Mouse (Mus musculus) MEL (cell line): ENCODE results near the gene Mafk. TPM values are rescaled to one million over a fixed set of nuclear protein-coding genes. Genes with fewer than 3 reads are reported as not detected.

Experiments
- DNase-seq: peaks from one replicate; pipeline ENCODE4 v3.0.0; 2011; ENCODE audit warnings: low read depth, low spot score
- H3K27ac ChIP-seq: 2 replicates; pipeline ENCODE4 v1.5.1; 2012; ENCODE audit warnings: low read depth, mild to moderate bottlenecking, control low read depth, low read length, moderate library complexity; ENCODE audit not compliant: control insufficient read depth
- H3K27me3 ChIP-seq, 2 experiments: fragments of 150-350 bp in 1 of 2; sonication (generic) in 1 of 2; 2 replicates each; pipeline ENCODE4 v1.6.1; 2012; ENCODE audit warnings: low read length in 2 of 2, mild to moderate bottlenecking in 2 of 2, improper control_type of control experiment in 1 of 2, moderate library complexity in 1 of 2; ENCODE audit not compliant: insufficient read depth in 2 of 2, control insufficient read depth in 1 of 2
- H3K36me3 ChIP-seq, 2 experiments: 2 replicates each; pipeline ENCODE4 v1.6.1; 2012 to 2014; ENCODE audit warnings: low read length in 2 of 2, improper control_type of control experiment in 1 of 2, inconsistent platforms in 1 of 2, mild to moderate bottlenecking in 1 of 2; ENCODE audit not compliant: insufficient read depth in 2 of 2, control insufficient read depth in 1 of 2
- H3K4me1 ChIP-seq, 2 experiments: fragments of 150-350 bp in 1 of 2; sonication (generic) in 1 of 2; 2 replicates each; pipeline ENCODE4 v1.6.1; 2012; ENCODE audit warnings: low read length in 2 of 2, improper control_type of control experiment in 1 of 2, mild to moderate bottlenecking in 1 of 2; ENCODE audit not compliant: insufficient read depth in 2 of 2, control insufficient read depth in 1 of 2
- H3K4me3 ChIP-seq, 2 experiments: fragments of 150-350 bp in 1 of 2; sonication (generic) in 1 of 2; 2 replicates each; pipeline ENCODE4 v1.5.1; 2012; ENCODE audit warnings: low read depth in 2 of 2, low read length in 2 of 2, mild to moderate bottlenecking in 2 of 2, moderate library complexity in 2 of 2, control low read depth in 1 of 2, improper control_type of control experiment in 1 of 2; ENCODE audit not compliant: control insufficient read depth in 1 of 2, insufficient read depth in 1 of 2
- H3K79me2 ChIP-seq: 2 replicates; pipeline ENCODE4 v1.6.1; 2012; ENCODE audit warnings: mild to moderate bottlenecking, low read length, moderate library complexity; ENCODE audit not compliant: control insufficient read depth, poor library complexity, insufficient read depth
- H3K9ac ChIP-seq: 2 replicates; pipeline ENCODE4 v1.6.1; 2012; ENCODE audit warnings: low read depth, mild to moderate bottlenecking, control low read depth, low read length, moderate library complexity; ENCODE audit not compliant: control insufficient read depth, poor library complexity, severe bottlenecking
- H3K9me3 ChIP-seq: fragments of 150-350 bp; sonication (generic); replicated peaks from 2 replicates; pipeline ENCODE4 v1.6.1; 2012; ENCODE audit warnings: mild to moderate bottlenecking, low read length, improper control_type of control experiment, moderate library complexity; ENCODE audit not compliant: insufficient read depth
- BHLHE40 ChIP-seq: IDR thresholded peaks from 2 replicates; pipeline ENCODE4 v1.6.1; 2012; ENCODE audit warnings: low read depth, mild to moderate bottlenecking, inconsistent platforms, low read length, improper control_type of control experiment, borderline replicate concordance
- CHD2 ChIP-seq: IDR thresholded peaks from 2 replicates; pipeline ENCODE4 v1.6.1; 2011; ENCODE audit warnings: low read length, improper control_type of control experiment
- CTCF ChIP-seq, 3 experiments: IDR thresholded peaks in 2 of 3; conservative IDR thresholded peaks in 1 of 3; 2 replicates each; pipeline ENCODE4 v1.5.1; 2011 to 2012; ENCODE audit warnings: low read length in 3 of 3, low read depth in 2 of 3, mild to moderate bottlenecking in 2 of 3, improper control_type of control experiment in 1 of 3, inconsistent platforms in 1 of 3, mixed read lengths in 1 of 3, moderate library complexity in 1 of 3; ENCODE audit not compliant: control insufficient read depth in 1 of 3, insufficient read depth in 1 of 3, poor library complexity in 1 of 3, severe bottlenecking in 1 of 3
- E2F4 ChIP-seq: IDR thresholded peaks from 2 replicates; pipeline ENCODE4 v1.6.1; 2011; ENCODE audit warnings: low read depth, low read length, improper control_type of control experiment, borderline replicate concordance
- ELF1 ChIP-seq: IDR thresholded peaks from 2 replicates; pipeline ENCODE4 v1.6.1; 2014; ENCODE audit warnings: low read depth, mild to moderate bottlenecking, inconsistent platforms, low read length, improper control_type of control experiment, moderate library complexity
- EP300 ChIP-seq, 2 experiments: IDR thresholded peaks; 2 replicates each; pipeline ENCODE4 v1.6.1; 2011; ENCODE audit warnings: improper control_type of control experiment in 2 of 2, low read length in 2 of 2, low read depth in 1 of 2, mild to moderate bottlenecking in 1 of 2
- ETS1 ChIP-seq: IDR thresholded peaks from 2 replicates; pipeline ENCODE4 v1.6.1; 2012; ENCODE audit warnings: low read depth, mild to moderate bottlenecking, inconsistent platforms, low read length, improper control_type of control experiment, moderate library complexity
- GATA1 ChIP-seq: IDR thresholded peaks from 2 replicates; pipeline ENCODE4 v1.6.1; 2011; ENCODE audit warnings: low read depth, low read length, improper control_type of control experiment
- KAT2A ChIP-seq: conservative IDR thresholded peaks from 2 replicates; pipeline ENCODE4 v1.6.1; 2012; ENCODE audit warnings: low read depth, low read length, improper control_type of control experiment, inconsistent platforms
- MAFK ChIP-seq: IDR thresholded peaks from 2 replicates; pipeline ENCODE4 v1.6.1; 2011; ENCODE audit warnings: low read depth, mild to moderate bottlenecking, low read length, improper control_type of control experiment, borderline replicate concordance
- MAX ChIP-seq: IDR thresholded peaks from 2 replicates; pipeline ENCODE4 v1.6.1; 2011; ENCODE audit warnings: low read length, improper control_type of control experiment
- MAZ ChIP-seq: IDR thresholded peaks from 2 replicates; pipeline ENCODE4 v1.6.1; 2012; ENCODE audit warnings: low read depth, mild to moderate bottlenecking, inconsistent platforms, low read length, improper control_type of control experiment
- MEF2A ChIP-seq: IDR thresholded peaks from 2 replicates; pipeline ENCODE4 v1.6.1; 2014; ENCODE audit warnings: low read depth, mild to moderate bottlenecking, inconsistent platforms, low read length, improper control_type of control experiment; ENCODE audit not compliant: poor library complexity, insufficient replicate concordance, severe bottlenecking; ENCODE audit errors: extremely low read depth
- MXI1 ChIP-seq: IDR thresholded peaks from 2 replicates; pipeline ENCODE4 v1.6.1; 2011; ENCODE audit warnings: mild to moderate bottlenecking, low read depth, low read length, improper control_type of control experiment
- MYB ChIP-seq: IDR thresholded peaks from 2 replicates; pipeline ENCODE4 v1.6.1; 2011; ENCODE audit warnings: mild to moderate bottlenecking, low read depth, low read length, improper control_type of control experiment
- MYC ChIP-seq: IDR thresholded peaks from 2 replicates; pipeline ENCODE4 v1.6.1; 2011; ENCODE audit warnings: low read depth, mild to moderate bottlenecking, low read length, improper control_type of control experiment, moderate library complexity
- NELFE ChIP-seq: IDR thresholded peaks from 2 replicates; pipeline ENCODE4 v1.6.1; 2011; ENCODE audit warnings: low read depth, low read length, improper control_type of control experiment
- NRF1 ChIP-seq: IDR thresholded peaks from 2 replicates; pipeline ENCODE4 v1.6.1; 2014; ENCODE audit warnings: low read depth, mild to moderate bottlenecking, inconsistent platforms, low read length, improper control_type of control experiment, moderate library complexity; ENCODE audit not compliant: poor library complexity, insufficient read depth, severe bottlenecking
- POLR2A ChIP-seq, 2 experiments: IDR thresholded peaks; 2 replicates each; pipeline ENCODE4 v1.6.1; 2011 to 2012; ENCODE audit warnings: low read length in 2 of 2, mild to moderate bottlenecking in 2 of 2, control low read depth in 1 of 2, improper control_type of control experiment in 1 of 2, low read depth in 1 of 2, moderate library complexity in 1 of 2; ENCODE audit not compliant: control insufficient read depth in 1 of 2, insufficient read depth in 1 of 2, poor library complexity in 1 of 2
- POLR2AphosphoS2 ChIP-seq: IDR thresholded peaks from 2 replicates; pipeline ENCODE4 v1.6.1; 2011; ENCODE audit warnings: low read length, improper control_type of control experiment
- POLR2AphosphoS5 ChIP-seq: IDR thresholded peaks from 2 replicates; pipeline ENCODE4 v1.6.1; 2012; ENCODE audit warnings: low read depth, borderline replicate concordance, mild to moderate bottlenecking, inconsistent platforms, low read length, moderate library complexity, mixed read lengths
- RAD21 ChIP-seq: IDR thresholded peaks from 2 replicates; pipeline ENCODE4 v1.6.1; 2011; ENCODE audit warnings: mild to moderate bottlenecking, low read depth, low read length, improper control_type of control experiment
- RCOR1 ChIP-seq: IDR thresholded peaks from 2 replicates; pipeline ENCODE4 v1.6.1; 2012; ENCODE audit warnings: low read depth, mild to moderate bottlenecking, inconsistent platforms, low read length, improper control_type of control experiment
- SIN3A ChIP-seq: IDR thresholded peaks from 2 replicates; pipeline ENCODE4 v1.6.1; 2012; ENCODE audit warnings: low read length, improper control_type of control experiment, inconsistent platforms
- SMC3 ChIP-seq: IDR thresholded peaks from 2 replicates; pipeline ENCODE4 v1.6.1; 2011; ENCODE audit warnings: low read depth, low read length, improper control_type of control experiment
- TAL1 ChIP-seq: IDR thresholded peaks from 2 replicates; pipeline ENCODE4 v1.6.1; 2012; ENCODE audit warnings: mild to moderate bottlenecking, inconsistent platforms, low read length, moderate library complexity, mixed read lengths
- TBP ChIP-seq: IDR thresholded peaks from 2 replicates; pipeline ENCODE4 v1.8.0; 2011; ENCODE audit warnings: low read depth, low read length, improper control_type of control experiment
- UBTF ChIP-seq: IDR thresholded peaks from 2 replicates; pipeline ENCODE4 v1.6.1; 2012; ENCODE audit warnings: low read depth, mild to moderate bottlenecking, inconsistent platforms, low read length, improper control_type of control experiment, moderate library complexity, borderline replicate concordance; ENCODE audit not compliant: insufficient read depth
- USF1 ChIP-seq: IDR thresholded peaks from 2 replicates; pipeline ENCODE4 v1.6.1; 2014; ENCODE audit warnings: low read depth, mild to moderate bottlenecking, inconsistent platforms, low read length, improper control_type of control experiment, moderate library complexity
- ZC3H11A ChIP-seq: IDR thresholded peaks from 2 replicates; pipeline ENCODE4 v1.6.1; 2012; ENCODE audit warnings: low read depth, mild to moderate bottlenecking, inconsistent platforms, low read length, improper control_type of control experiment
- ZMIZ1 ChIP-seq: IDR thresholded peaks from 2 replicates; pipeline ENCODE4 v1.6.1; 2012; ENCODE audit warnings: low read depth, mild to moderate bottlenecking, inconsistent platforms, low read length, improper control_type of control experiment, moderate library complexity
- ZNF384 ChIP-seq: IDR thresholded peaks from 2 replicates; pipeline ENCODE4 v1.6.1; 2012; ENCODE audit warnings: low read depth, mild to moderate bottlenecking, inconsistent platforms, low read length, improper control_type of control experiment
- polyA plus RNA-seq, 2 experiments: library from polyadenylated mRNA; stranded (reverse) in 1 of 2; unstranded in 1 of 2; fragments of >175 nt in 1 of 2; fragments of >200 nt in 1 of 2; gene quantifications; 2 replicates each; pipeline versions ENCODE4 v1.2.1 to v1.2.4; 2012; ENCODE audit warnings: low replicate concordance in 2 of 2, low read depth in 1 of 2; ENCODE audit not compliant: insufficient read length in 2 of 2, insufficient read depth in 1 of 2, missing spikeins in 1 of 2
- total RNA-seq: library from RNA; depleted of rRNA; stranded (reverse); fragments of 300-350 nt; gene quantifications from 2 replicates; pipeline ENCODE4 v1.2.3, GENCODE M21; 2012

Gene Mafk
- total and polyA plus RNA-seq, 3 experiments, result 56.5 to 62.1 TPM; not detected in 1

- TF ChIP-seq ZC3H11A, result no peak
- no peak for TF ChIP-seq EP300 (IDR thresholded peaks at IDR 0.05; ENCODE audit: low read depth in 1 of 2, low read length in 2 of 2)
- TF ChIP-seq MYB, result no peak
- no peak for TF ChIP-seq NELFE
- TF ChIP-seq MAZ, result no peak
- no peak for TF ChIP-seq TBP
- no peak for TF ChIP-seq CTCF (IDR thresholded peaks at IDR 0.05 in 2 of 3, conservative IDR thresholded peaks at IDR 0.05 in 1 of 3; ENCODE audit: control insufficient read depth in 1 of 3, insufficient read depth in 1 of 3, low read depth in 2 of 3, low read length in 3 of 3, poor library complexity in 1 of 3, severe bottlenecking in 1 of 3)
- TF ChIP-seq RCOR1, result no peak
- no peak for TF ChIP-seq USF1
- H3K27me3 ChIP-seq, result no peaks in the 10 kb centered on the region
- DNase-seq, result no peak
- H3K4me3 ChIP-seq, result no peak overlapping the region
- H3K36me3 ChIP-seq, result peaks cover 0 to 8% of the 10 kb centered on the region in 2 experiments; a peak in 2 of 4 replicates
- H3K4me1 ChIP-seq, result peaks cover 2 to 28% of the 10 kb centered on the region in 2 experiments; a peak in 3 of 4 replicates
- no peak overlapping the region for H3K27ac ChIP-seq
- H3K9ac ChIP-seq, result no peak overlapping the region
- H3K9me3 ChIP-seq, result no peaks in the 10 kb centered on the region
- no peaks in the 10 kb centered on the region for H3K79me2 ChIP-seq
Observed at GRCm38 (mm10) chr5:139816445-139816844, 25.1 kb downstream of the Mafk start.

GRCm38 (mm10) chr5:139817292-139817691 is 26.0 kb downstream of the Mafk start:
- H3K9me3 ChIP-seq, result no peaks in the 10 kb centered on the region
- H3K4me1 ChIP-seq, result peaks cover 2 to 26% of the 10 kb centered on the region in 2 experiments; a peak in 3 of 4 replicates
- no peaks in the 10 kb centered on the region for H3K27me3 ChIP-seq
- no peak overlapping the region for H3K9ac ChIP-seq
- peak; percentile 42 for DNase-seq
- no peaks in the 10 kb centered on the region for H3K79me2 ChIP-seq
- no peak overlapping the region for H3K27ac ChIP-seq
- H3K4me3 ChIP-seq, result no peak overlapping the region
- H3K36me3 ChIP-seq, result peaks cover 0 to 8% of the 10 kb centered on the region in 2 experiments; a peak in 2 of 4 replicates
- TF ChIP-seq UBTF (no peak), RCOR1 (no peak), GATA1 (no peak), ZNF384 (no peak), E2F4 (no peak), MYC (no peak), POLR2A (IDR thresholded peaks at IDR 0.05; ENCODE audit: control insufficient read depth in 1 of 2, insufficient read depth in 1 of 2, low read depth in 1 of 2, low read length in 2 of 2, poor library complexity in 1 of 2) (no peak), TAL1 (no peak), MAFK (no peak), ETS1 (no peak), MXI1 (no peak), SMC3 (peak; percentile 54), RAD21 (peak; percentile 34), KAT2A (no peak), POLR2AphosphoS2 (no peak), SIN3A (no peak), MAX (no peak), NRF1 (no peak), CHD2 (no peak), ELF1 (no peak), ZMIZ1 (no peak), USF1 (no peak), BHLHE40 (no peak), MAZ (no peak), TBP (no peak), POLR2AphosphoS5 (no peak), MEF2A (no peak)
